Mouse (Mus musculus) cerebellum, adult (tissue): ENCODE data around the gene Ppp2ca.
"Not testable (repeated sequence)": the region's sequence is repeated elsewhere in the genome, so short reads cannot be mapped to it uniquely, and the experiment has no call there.

Experiments
- ATAC-seq: cut with Nextera tagmentation; 2 replicates; pipeline ENCODE4 v1.9.2; 2017; ENCODE audit warnings: mild to moderate bottlenecking, moderate library complexity, mixed read lengths; ENCODE audit not compliant: insufficient number of reproducible peaks, low FRiP score, low TSS enrichment

Ppp2ca gene

GRCm38 (mm10) chr11:52091261-52091660 lies 7.2 kb upstream of the Ppp2ca start:
- ATAC-seq, result no peak

- no peak for ATAC-seq
Measured at GRCm38 (mm10) chr11:52094568-52094967, 3.9 kb upstream of the Ppp2ca start.

- ATAC-seq, result no peak
Measured at GRCm38 (mm10) chr11:52097016-52097415, 1.5 kb upstream of the Ppp2ca start.

- no peak for ATAC-seq
Measured at GRCm38 (mm10) chr11:52097596-52097995, 885 bp upstream of the Ppp2ca start.

GRCm38 (mm10) chr11:52099031-52099761 lies 715 bp downstream of the Ppp2ca start:
- ATAC-seq, result 0 out of 2 replicates have a peak, but pooled peaks have one; percentile 33

GRCm38 (mm10) chr11:52099771-52100219 lies 1.3 kb downstream of the Ppp2ca start:
- ATAC-seq, result no peak

- ATAC-seq, result no peak
Measured at GRCm38 (mm10) chr11:52102977-52103376, 4.5 kb downstream of the Ppp2ca start.

- no peak for ATAC-seq
Measured at GRCm38 (mm10) chr11:52105503-52105902, 7.0 kb downstream of the Ppp2ca start.

GRCm38 (mm10) chr11:52106037-52106436 lies 7.6 kb downstream of the Ppp2ca start:
- ATAC-seq, result no peak

GRCm38 (mm10) chr11:52106438-52106837 lies 8.0 kb downstream of the Ppp2ca start:
- no peak for ATAC-seq

- ATAC-seq, result no peak; the same call in 1 of the 2 replicates
Measured at GRCm38 (mm10) chr11:52108796-52109195, 10.3 kb downstream of the Ppp2ca start.

GRCm38 (mm10) chr11:52109421-52109820 lies 10.9 kb downstream of the Ppp2ca start:
- ATAC-seq, result no peak

- ATAC-seq, result no peak
Measured at GRCm38 (mm10) chr11:52115479-52115878, 17.0 kb downstream of the Ppp2ca start.

GRCm38 (mm10) chr11:52116117-52116516 lies 17.6 kb downstream of the Ppp2ca start:
- not testable (repeated sequence) for ATAC-seq

- no peak for ATAC-seq
Measured at GRCm38 (mm10) chr11:52117156-52117555, 18.7 kb downstream of the Ppp2ca start.

GRCm38 (mm10) chr11:52120415-52120814 lies 21.9 kb downstream of the Ppp2ca start:
- not testable (repeated sequence) for ATAC-seq

- ATAC-seq, result no peak
Measured at GRCm38 (mm10) chr11:52122045-52122444, 23.6 kb downstream of the Ppp2ca start.

- no peak for ATAC-seq
Measured at GRCm38 (mm10) chr11:52124468-52124867, 26.0 kb downstream of the Ppp2ca start.

- ATAC-seq, result no peak
Measured at GRCm38 (mm10) chr11:52127169-52127568, 28.7 kb downstream of the Ppp2ca start.

GRCm38 (mm10) chr11:52127760-52128159 lies 29.3 kb downstream of the Ppp2ca start:
- no peak for ATAC-seq

GRCm38 (mm10) chr11:52128316-52129061 lies 30.0 kb downstream of the Ppp2ca start:
- no peak for ATAC-seq
